Mouse (Mus musculus) intestine, embryonic 16.5 days (tissue): ENCODE results near the gene Kidins220. TPM values are rescaled to one million over a fixed set of nuclear protein-coding genes. Genes with fewer than 3 reads are reported as not detected.

ENCODE experiments used
- ATAC-seq: fragments of 200-750 bp; cut with Nextera tagmentation; 2 replicates; pipeline ENCODE4 v1.8.0; 2017; ENCODE audit warnings: moderate TSS enrichment, moderate library complexity
- H3K27ac ChIP-seq: fragments of 300-500 bp; sonication (generic); 2 replicates; pipeline ENCODE4 v1.5.1; 2014; ENCODE audit warnings: mild to moderate bottlenecking, low read length
- H3K27me3 ChIP-seq: fragments of 300-500 bp; sonication (generic); replicated peaks from 2 replicates; pipeline ENCODE4 v1.6.1; 2014; ENCODE audit warnings: low read length, control low read depth, mixed read lengths; ENCODE audit not compliant: control insufficient read depth, insufficient read depth
- H3K36me3 ChIP-seq: fragments of 300-500 bp; sonication (generic); 2 replicates; pipeline ENCODE4 v1.6.1; 2014; ENCODE audit warnings: low read length, control low read depth; ENCODE audit not compliant: control insufficient read depth, insufficient read depth
- H3K4me1 ChIP-seq: fragments of 300-500 bp; sonication (generic); 2 replicates; pipeline ENCODE4 v1.6.1; 2014; ENCODE audit warnings: low read length, control low read depth, mixed read lengths; ENCODE audit not compliant: control insufficient read depth, insufficient read depth
- H3K4me2 ChIP-seq: fragments of 300-500 bp; sonication (generic); 2 replicates; pipeline ENCODE4 v1.6.1; 2014; ENCODE audit warnings: low read depth, low read length, control low read depth
- H3K4me3 ChIP-seq: fragments of 300-500 bp; sonication (generic); 2 replicates; pipeline ENCODE4 v1.5.1; 2014; ENCODE audit warnings: mild to moderate bottlenecking, low read length
- H3K9ac ChIP-seq: fragments of 300-500 bp; sonication (generic); 2 replicates; pipeline ENCODE4 v1.6.1; 2014; ENCODE audit warnings: low read depth, low read length
- H3K9me3 ChIP-seq: fragments of 300-500 bp; sonication (generic); 2 replicates; pipeline ENCODE4 v1.6.1; 2016; ENCODE audit warnings: low read length, control low read depth; ENCODE audit not compliant: control insufficient read depth
- WGBS: fragments of 180-500 bp; shearing (Covaris S2); extraction: QIAGEN DNeasy Blood & Tissue Kit; methylation state at CpG from one replicate; pipeline ENCODE4 v1.1.7; 2014; 5-methylcytosine and 5-hydroxymethylcytosine counted together
- polyA plus RNA-seq: library from polyadenylated mRNA; unstranded; fragments of >200 nt; fragmentation: Nextera tagmentation; extraction: Ambion mirVana; gene quantifications from 2 replicates; pipeline ENCODE4 v1.2.1, GENCODE M21; 2015

The Kidins220 gene
- polyA plus RNA-seq, 1 experiment from 2014 or later = 19.1 TPM

- no peak for ATAC-seq
- Histone ChIP-seq H3K4me3 (no peak overlapping the region), H3K4me1 (peaks cover 5% of the 10 kb centered on the region), H3K4me2 (no peak overlapping the region), H3K27me3 (no peaks in the 10 kb centered on the region), H3K9me3 (no peaks in the 10 kb centered on the region), H3K36me3 (no peaks in the 10 kb centered on the region), H3K27ac (no peak overlapping the region), H3K9ac (no peak overlapping the region)
- WGBS = 63% methylated on average over 5 of the region's 5 CpGs
Observed at GRCm38 (mm10) chr12:24973586-24973985, 1.1 kb upstream of the Kidins220 start.

GRCm38 (mm10) chr12:24975115-24975733 is 499 bp downstream of the Kidins220 start:
- H3K9ac ChIP-seq = peak overlapping the region; percentile 83
- peaks cover 5% of the 10 kb centered on the region for H3K4me1 ChIP-seq
- WGBS = under 1% methylated on average over 31 of the region's 31 CpGs

GRCm38 (mm10) chr12:24985226-24985625 is 10.5 kb downstream of the Kidins220 start:
- WGBS = 75% methylated on average over 5 of the region's 5 CpGs
- Histone ChIP-seq H3K4me2 (no peak overlapping the region), H3K4me1 (no peaks in the 10 kb centered on the region), H3K36me3 (peaks cover 6% of the 10 kb centered on the region), H3K9me3 (no peaks in the 10 kb centered on the region), H3K27me3 (no peaks in the 10 kb centered on the region), H3K9ac (no peak overlapping the region), H3K4me3 (no peak overlapping the region), H3K27ac (no peak overlapping the region)
- ATAC-seq = no peak

More at GRCm38 (mm10) chr12:24975115-24975733, 499 bp downstream of the Kidins220 start:
- Histone ChIP-seq H3K9me3 (no peaks in the 10 kb centered on the region), H3K36me3 (no peaks in the 10 kb centered on the region), H3K4me3 (peak overlapping the region; percentile 83), H3K4me2 (peak overlapping the region; percentile 54), H3K27ac (peak overlapping the region; percentile 92), H3K27me3 (no peaks in the 10 kb centered on the region)
- peak; percentile 81 for ATAC-seq

- Histone ChIP-seq H3K4me1 (no peaks in the 10 kb centered on the region), H3K27me3 (no peaks in the 10 kb centered on the region), H3K9ac (no peak overlapping the region), H3K4me3 (no peak overlapping the region), H3K9me3 (no peaks in the 10 kb centered on the region), H3K4me2 (no peak overlapping the region), H3K27ac (no peak overlapping the region), H3K36me3 (peaks cover 21% of the 10 kb centered on the region)
- WGBS = 91% methylated on average over 4 of the region's 4 CpGs
- ATAC-seq = no peak
Observed at GRCm38 (mm10) chr12:24995350-24995749, 20.6 kb downstream of the Kidins220 start.

GRCm38 (mm10) chr12:25005350-25005749 is 30.6 kb downstream of the Kidins220 start:
- 71% methylated on average over 6 of the region's 6 CpGs for WGBS
- no peaks in the 10 kb centered on the region for H3K27me3 ChIP-seq
- ATAC-seq = no peak
- H3K36me3 ChIP-seq = peaks cover 24% of the 10 kb centered on the region
- no peaks in the 10 kb centered on the region for H3K9me3 ChIP-seq
- no peak overlapping the region for H3K4me3 ChIP-seq
- no peaks in the 10 kb centered on the region for H3K4me1 ChIP-seq
- no peak overlapping the region for H3K9ac ChIP-seq
- no peak overlapping the region for H3K4me2 ChIP-seq
- no peak overlapping the region for H3K27ac ChIP-seq

GRCm38 (mm10) chr12:25009957-25010356 is 35.2 kb downstream of the Kidins220 start:
- 86% methylated on average over 9 of the region's 9 CpGs for WGBS
- Histone ChIP-seq H3K4me3 (no peak overlapping the region), H3K9me3 (no peaks in the 10 kb centered on the region), H3K36me3 (peaks cover 21% of the 10 kb centered on the region), H3K9ac (no peak overlapping the region), H3K27ac (no peak overlapping the region), H3K4me1 (0 out of 2 replicates have a peak, but pooled peaks cover 2% of the 10 kb centered on the region), H3K27me3 (no peaks in the 10 kb centered on the region), H3K4me2 (no peak overlapping the region)
- no peak for ATAC-seq

- ATAC-seq = no peak
- WGBS = 81% methylated on average over 1 of the region's 1 CpGs
- H3K27ac ChIP-seq = no peak overlapping the region
- H3K9ac ChIP-seq = no peak overlapping the region
- no peak overlapping the region for H3K4me2 ChIP-seq
- H3K36me3 ChIP-seq = peaks cover 19% of the 10 kb centered on the region
- no peaks in the 10 kb centered on the region for H3K9me3 ChIP-seq
- no peaks in the 10 kb centered on the region for H3K27me3 ChIP-seq
- H3K4me3 ChIP-seq = no peak overlapping the region
- 0 out of 2 replicates have a peak, but pooled peaks cover 2% of the 10 kb centered on the region for H3K4me1 ChIP-seq
Observed at GRCm38 (mm10) chr12:25010416-25010815, 35.7 kb downstream of the Kidins220 start.

GRCm38 (mm10) chr12:25011733-25012367 is 37.1 kb downstream of the Kidins220 start:
- no peak overlapping the region for H3K9ac ChIP-seq
- no peaks in the 10 kb centered on the region for H3K9me3 ChIP-seq
- H3K27ac ChIP-seq = peak overlapping the region; percentile 78
- peaks cover 19% of the 10 kb centered on the region for H3K36me3 ChIP-seq
- H3K4me2 ChIP-seq = 0 out of 2 replicates have a peak overlapping the region, but pooled peaks have one; percentile 22
- H3K4me1 ChIP-seq = 0 out of 2 replicates have a peak, but pooled peaks cover 2% of the 10 kb centered on the region
- peak; percentile 66 for ATAC-seq
- WGBS = 48% methylated on average over 15 of the region's 15 CpGs
- H3K4me3 ChIP-seq = no peak overlapping the region
- H3K27me3 ChIP-seq = no peaks in the 10 kb centered on the region

- 63% methylated on average over 13 of the region's 13 CpGs for WGBS
- ATAC-seq = peak; percentile 89
- Histone ChIP-seq H3K27ac (peak overlapping the region; percentile 78), H3K4me1 (0 out of 2 replicates have a peak, but pooled peaks cover 2% of the 10 kb centered on the region), H3K4me3 (no peak overlapping the region), H3K36me3 (peaks cover 20% of the 10 kb centered on the region), H3K9me3 (no peaks in the 10 kb centered on the region), H3K9ac (no peak overlapping the region), H3K4me2 (0 out of 2 replicates have a peak overlapping the region, but pooled peaks have one; percentile 22), H3K27me3 (no peaks in the 10 kb centered on the region)
Observed at GRCm38 (mm10) chr12:25012555-25013540, 38.1 kb downstream of the Kidins220 start.
